Mouse (Mus musculus) liver, embryonic 11.5 days (tissue): ENCODE measurements around the gene 4931414P19Rik. TPM values are rescaled to one million over a fixed set of nuclear protein-coding genes. Genes with fewer than 3 reads are reported as not detected.

ENCODE experiments used
- ATAC-seq: fragments of 200-750 bp; cut with Nextera tagmentation; replicated peaks from 2 replicates; pipeline ENCODE4 v1.8.0; 2017; ENCODE audit warnings: moderate number of reproducible peaks, mild to moderate bottlenecking, moderate TSS enrichment, moderate library complexity; ENCODE audit not compliant: low FRiP score
- DNase-seq: peaks from one replicate; pipeline ENCODE4 v3.0.0-alpha.2; 2017; ENCODE audit warnings: low spot score
- H3K27ac ChIP-seq: fragments of 300-500 bp; sonication (generic); 2 replicates; pipeline ENCODE4 v1.5.1; 2014; ENCODE audit warnings: mild to moderate bottlenecking, low read depth, low read length, control low read depth
- H3K27me3 ChIP-seq: fragments of 300-500 bp; sonication (generic); replicated peaks from 2 replicates; pipeline ENCODE4 v1.6.1; 2014; ENCODE audit warnings: low read length, mixed read lengths; ENCODE audit not compliant: control insufficient read depth, insufficient read depth
- H3K36me3 ChIP-seq: fragments of 300-500 bp; sonication (generic); 2 replicates; pipeline ENCODE4 v1.6.1; 2014; ENCODE audit warnings: mild to moderate bottlenecking, low read length, moderate library complexity, mixed read lengths; ENCODE audit not compliant: control insufficient read depth, insufficient read depth
- H3K4me1 ChIP-seq: fragments of 300-500 bp; sonication (generic); replicated peaks from 2 replicates; pipeline ENCODE4 v1.6.1; 2014; ENCODE audit warnings: low read length, mixed read lengths; ENCODE audit not compliant: control insufficient read depth, insufficient read depth
- H3K4me2 ChIP-seq: fragments of 300-500 bp; sonication (generic); 2 replicates; pipeline ENCODE4 v1.6.1; 2014; ENCODE audit warnings: mild to moderate bottlenecking, control low read depth, moderate library complexity
- H3K4me3 ChIP-seq: fragments of 300-500 bp; sonication (generic); 2 replicates; pipeline ENCODE4 v1.5.1; 2014; ENCODE audit warnings: low read depth, low read length, control low read depth
- H3K9ac ChIP-seq: fragments of 300-500 bp; sonication (generic); 2 replicates; pipeline ENCODE4 v1.6.1; 2014; ENCODE audit warnings: low read depth, low read length, control low read depth
- H3K9me3 ChIP-seq: fragments of 300-500 bp; sonication (generic); 2 replicates; pipeline ENCODE4 v1.6.1; 2016; ENCODE audit warnings: low read length, inconsistent platforms, mixed read lengths; ENCODE audit not compliant: control insufficient read depth
- WGBS: fragments of 180-500 bp; shearing (Covaris S2); extraction: QIAGEN DNeasy Blood & Tissue Kit; methylation state at CpG from one replicate; pipeline ENCODE4 v1.1.7; 2014; 5-methylcytosine and 5-hydroxymethylcytosine counted together
- polyA plus RNA-seq: library from polyadenylated mRNA; unstranded; fragments of >200 nt; fragmentation: Nextera tagmentation; extraction: Ambion mirVana; gene quantifications from 2 replicates; pipeline ENCODE4 v1.2.1, GENCODE M21; 2014

The 4931414P19Rik gene
- polyA plus RNA-seq, 1 experiment from 2014 or later: 5.8 TPM

DNA sequence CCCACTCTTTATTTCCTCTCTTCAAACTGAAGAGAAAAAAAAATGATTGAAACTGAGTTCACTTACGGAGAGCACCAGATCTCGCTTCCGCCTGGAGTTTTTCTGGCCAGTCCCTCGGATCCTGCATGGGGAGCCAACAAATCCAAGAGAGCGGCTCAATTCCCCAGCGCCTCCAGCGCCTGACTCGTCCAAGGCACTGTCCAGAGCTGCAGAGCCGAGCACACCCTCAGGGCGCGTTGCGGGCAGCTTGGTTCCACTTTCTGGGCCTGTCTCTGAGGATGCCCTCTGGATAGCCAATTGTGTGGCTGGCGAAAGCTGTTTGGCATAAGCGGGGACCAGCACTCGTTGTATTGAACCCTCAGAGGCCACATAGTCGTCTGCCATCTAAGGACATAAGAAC is 14.7 kb downstream of the 4931414P19Rik start:
- H3K27ac ChIP-seq: no peak overlapping the region
- H3K9me3 ChIP-seq: no peaks in the 10 kb centered on the region
- ATAC-seq (no peak), DNase-seq (no peak)
- no peaks in the 10 kb centered on the region for H3K36me3 ChIP-seq
- H3K27me3 ChIP-seq: no peaks in the 10 kb centered on the region
- H3K9ac ChIP-seq: no peak overlapping the region
- no peak overlapping the region for H3K4me2 ChIP-seq
- peaks cover 3% of the 10 kb centered on the region; the same call in 1 of the 2 replicates for H3K4me1 ChIP-seq
- H3K4me3 ChIP-seq: no peak overlapping the region
- 92% methylated on average over 16 of the region's 16 CpGs for WGBS

DNA sequence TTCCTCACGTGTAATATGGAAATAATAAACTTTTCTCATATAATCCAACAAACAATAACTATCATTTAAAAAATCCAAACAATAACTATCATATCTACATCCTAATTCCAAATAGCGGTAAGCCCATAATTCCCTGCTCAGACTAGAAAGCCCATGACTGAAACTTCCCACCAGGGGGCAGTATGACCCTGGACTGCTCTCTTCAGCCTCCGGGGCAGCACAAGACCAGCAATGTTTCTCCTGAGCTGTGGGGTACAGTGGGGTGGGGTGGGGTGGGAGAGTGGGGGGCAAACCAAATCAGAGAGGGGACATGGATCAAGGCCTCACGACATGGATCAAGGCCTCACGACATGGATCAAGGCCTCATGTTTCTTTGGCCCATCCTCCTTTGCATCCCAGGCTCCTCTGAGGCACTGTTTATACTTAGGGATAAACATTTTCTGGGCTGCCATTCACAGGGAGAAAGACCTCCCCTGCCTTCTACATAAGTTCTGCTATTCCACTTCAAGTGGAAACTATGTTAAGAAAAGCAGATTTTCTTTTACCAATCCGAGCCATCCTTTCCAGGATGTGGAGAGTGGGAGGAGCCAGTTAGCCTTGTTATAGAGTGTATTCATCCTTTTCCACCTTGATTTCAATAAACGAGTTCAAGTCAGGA is 22.0 kb downstream of the 4931414P19Rik start:
- WGBS: 43% methylated on average over 7 of the region's 7 CpGs
- Histone ChIP-seq H3K27ac (no peak overlapping the region), H3K4me1 (peaks cover 12% of the 10 kb centered on the region), H3K9ac (no peak overlapping the region), H3K27me3 (no peaks in the 10 kb centered on the region), H3K4me2 (no peak overlapping the region), H3K36me3 (no peaks in the 10 kb centered on the region; the same call in 1 of the 2 replicates), H3K4me3 (no peak overlapping the region), H3K9me3 (no peaks in the 10 kb centered on the region)
- DNase-seq (no peak), ATAC-seq (0 out of 2 replicates have a peak, but pooled peaks have one; percentile 21)

DNA sequence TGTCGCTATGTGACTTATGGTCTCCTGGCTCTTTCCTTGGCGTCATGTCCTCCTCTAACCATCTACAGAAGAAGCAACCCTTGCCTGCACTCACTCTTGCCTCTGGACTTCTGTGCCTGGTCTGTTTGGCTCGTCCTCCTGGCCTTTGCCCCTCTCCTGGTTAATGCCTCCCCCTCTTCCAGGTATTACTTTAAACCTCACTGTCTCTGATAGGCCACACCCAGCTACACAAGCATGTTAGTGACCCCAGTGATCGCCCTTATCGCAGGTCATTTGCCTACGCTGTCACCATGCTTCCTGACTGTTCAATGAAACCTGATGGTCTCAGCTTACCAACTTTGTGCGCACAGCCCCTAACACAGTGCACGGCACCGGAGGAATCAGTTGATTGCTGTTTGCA is 23.3 kb downstream of the 4931414P19Rik start:
- no peak overlapping the region for H3K9ac ChIP-seq
- no peak overlapping the region for H3K4me3 ChIP-seq
- H3K27ac ChIP-seq: no peak overlapping the region
- H3K4me2 ChIP-seq: no peak overlapping the region
- DNase-seq (no peak), ATAC-seq (peak; percentile 37; the same call in 1 of the 2 replicates)
- peaks cover 5% of the 10 kb centered on the region for H3K27me3 ChIP-seq
- 74% methylated on average over 9 of the region's 9 CpGs for WGBS
- H3K4me1 ChIP-seq: peaks cover 17% of the 10 kb centered on the region
- no peaks in the 10 kb centered on the region for H3K9me3 ChIP-seq
- H3K36me3 ChIP-seq: no peaks in the 10 kb centered on the region; the same call in 1 of the 2 replicates

GRCm38 (mm10) chr14:54579638-54580037 is 26.2 kb downstream of the 4931414P19Rik start:
- H3K4me2 ChIP-seq: no peak overlapping the region
- WGBS: 60% methylated on average over 7 of the region's 7 CpGs
- ATAC-seq (no peak), DNase-seq (no peak)
- H3K36me3 ChIP-seq: no peaks in the 10 kb centered on the region; the same call in 1 of the 2 replicates
- no peak overlapping the region for H3K9ac ChIP-seq
- peaks cover 34% of the 10 kb centered on the region for H3K27me3 ChIP-seq
- H3K27ac ChIP-seq: 0 out of 2 replicates have a peak overlapping the region, but pooled peaks have one; percentile 45
- no peaks in the 10 kb centered on the region for H3K9me3 ChIP-seq
- H3K4me3 ChIP-seq: no peak overlapping the region
- peaks cover 21% of the 10 kb centered on the region for H3K4me1 ChIP-seq

DNA sequence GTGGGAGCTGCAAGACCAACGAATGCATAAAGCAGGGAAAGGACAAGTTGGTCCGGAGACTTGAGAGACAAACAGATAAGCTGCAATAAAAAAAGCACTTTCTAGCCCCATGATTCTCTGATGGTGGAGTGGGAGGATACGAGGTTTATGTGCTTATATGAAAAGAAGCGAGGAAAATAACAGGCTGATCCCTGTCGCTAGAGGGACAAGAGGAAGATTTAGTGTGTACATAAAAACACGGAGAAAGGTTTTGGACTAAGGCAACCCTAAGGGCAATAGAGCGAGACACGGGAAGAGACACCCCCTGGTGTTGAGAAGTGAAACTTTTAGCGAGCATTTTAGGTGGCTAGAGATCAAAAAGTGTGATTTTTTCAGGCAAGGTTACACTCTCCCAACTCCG is 27.7 kb downstream of the 4931414P19Rik start:
- WGBS: 0% methylated on average over 10 of the region's 10 CpGs
- Histone ChIP-seq H3K27me3 (peaks cover 46% of the 10 kb centered on the region), H3K4me1 (peaks cover 32% of the 10 kb centered on the region)

DNA sequence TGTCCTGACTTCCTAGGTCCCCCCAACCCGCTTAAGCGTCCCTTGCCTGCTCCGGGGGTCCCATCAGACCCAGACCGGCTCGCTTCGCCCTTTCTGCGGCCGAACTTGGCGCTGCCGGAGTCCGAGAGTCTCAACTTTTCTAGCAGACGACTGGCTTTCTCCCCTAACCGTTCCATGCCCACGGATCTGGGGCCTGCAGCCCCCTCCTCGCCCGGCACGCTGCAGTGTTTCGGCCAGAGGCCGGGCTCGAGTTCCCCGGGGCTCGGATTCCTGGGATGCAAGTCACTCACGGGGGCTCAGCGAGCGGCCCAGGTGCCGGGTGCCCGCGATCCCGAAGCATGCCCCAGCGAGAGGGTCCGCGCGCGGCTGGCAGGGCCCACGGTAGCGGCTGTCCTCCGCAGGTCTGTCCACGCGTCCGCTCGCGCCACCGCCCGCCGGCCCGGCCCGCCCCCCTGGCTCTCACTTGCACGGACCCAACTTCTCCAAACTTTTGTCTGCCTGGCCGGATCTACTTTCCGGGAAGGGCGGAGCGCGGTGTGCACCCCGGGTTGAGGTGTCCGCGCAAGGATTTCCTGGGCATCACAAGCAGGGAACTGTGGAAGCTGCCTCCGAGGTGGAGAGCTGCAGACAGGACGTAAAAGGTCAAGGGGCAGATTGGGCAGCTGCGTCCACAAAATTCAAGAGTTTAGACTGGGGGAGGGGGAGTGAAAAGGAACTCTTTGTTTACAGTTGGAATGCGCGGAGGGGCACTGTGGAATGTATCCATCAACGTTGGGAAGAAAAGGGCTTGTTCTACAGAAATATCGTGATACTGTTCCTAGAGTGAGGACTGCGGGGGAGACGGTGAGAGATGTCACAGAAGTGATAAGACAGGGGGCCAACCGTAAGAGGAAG is 28.5 kb downstream of the 4931414P19Rik start, which contains the start of gene Ajuba:
Gene Ajuba (minus strand): TSS at position 470 of the 894 bp plus-strand sequence.
- DNase-seq (peak; percentile 93), ATAC-seq (peak; percentile 31; the same call in 1 of the 2 replicates)
- Histone ChIP-seq H3K27me3 (peaks cover 46% of the 10 kb centered on the region), H3K9me3 (no peaks in the 10 kb centered on the region), H3K4me3 (peak within 1 kb of the TSS; percentile 68), H3K36me3 (no peaks in the 10 kb centered on the region), H3K4me1 (peaks cover 37% of the 10 kb centered on the region), H3K4me2 (peak within 1 kb of the TSS; percentile 77), H3K9ac (peak within 1 kb of the TSS; percentile 72), H3K27ac (peak within 1 kb of the TSS; percentile 74)
- under 1% methylated on average over 66 of the region's 66 CpGs for WGBS

More for the DNA sequence above, 27.7 kb downstream of the 4931414P19Rik start:
- H3K4me2 ChIP-seq: peak overlapping the region; percentile 77
- no peak for DNase-seq
- H3K36me3 ChIP-seq: no peaks in the 10 kb centered on the region; the same call in 1 of the 2 replicates
- peak overlapping the region; percentile 72 for H3K9ac ChIP-seq
- H3K9me3 ChIP-seq: no peaks in the 10 kb centered on the region
- H3K4me3 ChIP-seq: peak overlapping the region; percentile 68
- H3K27ac ChIP-seq: peak overlapping the region; percentile 67
- 0 out of 2 replicates have a peak, but pooled peaks have one; percentile 13 for ATAC-seq

DNA sequence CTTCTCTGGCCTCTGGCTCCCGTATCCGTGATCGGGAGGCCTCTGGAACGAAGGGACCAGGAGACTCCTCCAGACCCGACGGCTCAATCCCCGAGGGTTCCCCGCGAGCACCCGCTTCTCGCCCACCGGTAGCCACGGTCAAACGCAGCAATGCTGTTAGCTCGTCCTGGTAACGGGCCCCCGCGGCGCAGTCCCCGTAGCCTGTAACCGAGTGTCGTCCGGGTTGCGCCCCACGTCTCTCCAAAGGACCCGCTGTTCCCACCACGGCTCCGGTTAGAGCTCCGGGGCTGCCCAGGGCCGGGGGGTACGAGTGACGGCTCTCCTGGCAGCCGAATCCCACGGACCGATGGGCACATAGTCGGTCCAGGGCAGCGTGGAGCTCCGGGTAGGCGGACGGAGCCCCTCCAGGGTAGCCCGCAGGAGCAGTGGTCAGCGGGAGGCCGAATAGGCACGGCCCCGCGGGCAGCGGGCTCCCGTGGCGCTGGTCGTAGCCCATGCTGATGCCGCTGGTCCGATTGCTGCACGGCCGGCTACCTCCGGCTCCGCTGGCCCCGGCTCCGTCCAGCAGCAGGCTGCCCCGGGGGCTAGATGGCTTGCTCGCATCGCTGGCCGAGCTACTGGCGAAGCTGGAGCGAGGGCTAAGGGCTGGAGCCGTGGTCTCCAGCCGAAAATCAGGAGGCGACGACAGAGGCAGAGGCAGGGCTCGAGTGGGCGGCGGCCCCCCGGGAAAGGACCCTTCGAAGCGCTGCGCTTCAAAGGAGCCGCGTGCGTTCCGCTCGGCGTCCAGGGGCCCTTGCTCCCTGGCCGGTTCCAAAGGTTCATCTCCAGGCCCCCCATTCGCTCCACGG is 29.3 kb downstream of the 4931414P19Rik start:
- Histone ChIP-seq H3K4me2 (peak overlapping the region; percentile 77), H3K9ac (peak overlapping the region; percentile 72), H3K36me3 (0 out of 2 replicates have a peak, but pooled peaks cover under 1% of the 10 kb centered on the region), H3K4me1 (peaks cover 40% of the 10 kb centered on the region), H3K9me3 (no peaks in the 10 kb centered on the region), H3K4me3 (peak overlapping the region; percentile 68), H3K27me3 (peaks cover 46% of the 10 kb centered on the region), H3K27ac (peak overlapping the region; percentile 74)
- peak; percentile 59 for DNase-seq
- WGBS: 1% methylated on average over 81 of the region's 84 CpGs
- ATAC-seq: no peak

GRCm38 (mm10) chr14:54575631-54576030 is 30.2 kb downstream of the 4931414P19Rik start:
- 2% methylated on average over 37 of the region's 39 CpGs for WGBS
- H3K4me1 ChIP-seq: peaks cover 40% of the 10 kb centered on the region
- H3K27ac ChIP-seq: 0 out of 2 replicates have a peak overlapping the region, but pooled peaks have one; percentile 74
- peak; percentile 74 for DNase-seq
- H3K4me3 ChIP-seq: peak overlapping the region; percentile 68
- H3K27me3 ChIP-seq: peaks cover 46% of the 10 kb centered on the region
- H3K9me3 ChIP-seq: no peaks in the 10 kb centered on the region
- 0 out of 2 replicates have a peak, but pooled peaks cover 6% of the 10 kb centered on the region for H3K36me3 ChIP-seq
- H3K4me2 ChIP-seq: peak overlapping the region; percentile 77
- peak overlapping the region; percentile 72; the same call in 1 of the 2 replicates for H3K9ac ChIP-seq
- ATAC-seq: no peak
